Mouse (Mus musculus): ENCODE data around the gene Dnaaf1. TPM values are rescaled to one million over a fixed set of nuclear protein-coding genes. Genes with fewer than 3 reads are reported as not detected.

The Dnaaf1 gene
- polyA plus RNA-seq, 1 experiment from 2014 or later = 2.5 TPM

DNA sequence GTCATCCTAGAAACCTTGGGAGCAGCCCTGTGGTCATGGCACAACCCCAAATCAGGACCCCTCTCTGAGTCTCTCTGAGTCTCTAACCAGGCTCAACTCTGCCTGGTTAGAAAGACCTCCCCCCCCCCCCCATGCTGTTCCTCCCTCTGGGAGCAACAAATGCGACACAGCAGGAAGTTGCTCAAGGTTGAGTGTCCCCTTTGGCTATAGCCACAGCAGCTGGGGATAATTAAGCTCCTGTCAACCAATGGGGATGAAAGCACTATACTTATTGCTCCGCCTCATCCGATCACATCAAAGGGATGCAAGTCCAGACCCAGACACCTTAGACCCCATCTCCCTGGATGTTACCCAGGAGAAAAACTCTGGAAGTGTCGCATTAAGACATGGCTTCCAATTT, 47.5 kb downstream of the Dnaaf1 start:
- WGBS = 39% methylated on average over 3 of the region's 4 CpGs
- Histone ChIP-seq H3K9me3 (ENCODE audit: control insufficient read depth, low read length) (no peaks in the 10 kb centered on the region), H3K4me3 (ENCODE audit: low read depth, low read length) (no peak overlapping the region), H3K4me1 (ENCODE audit: control insufficient read depth, insufficient read depth, low read length) (no peaks in the 10 kb centered on the region), H3K4me2 (ENCODE audit: low read depth, low read length) (no peak overlapping the region), H3K36me3 (ENCODE audit: control insufficient read depth, insufficient read depth, low read length) (no peaks in the 10 kb centered on the region), H3K27ac (replicated peaks; ENCODE audit: low read depth, low read length) (no peak overlapping the region), H3K27me3 (replicated peaks; ENCODE audit: control insufficient read depth, insufficient read depth, low read length) (no peaks in the 10 kb centered on the region), H3K9ac (ENCODE audit: low read depth, low read length) (no peak overlapping the region)
- ATAC-seq (ENCODE audit: low read depth) = no peak
- no peak for DNase-seq (ENCODE audit: low spot score)

DNA sequence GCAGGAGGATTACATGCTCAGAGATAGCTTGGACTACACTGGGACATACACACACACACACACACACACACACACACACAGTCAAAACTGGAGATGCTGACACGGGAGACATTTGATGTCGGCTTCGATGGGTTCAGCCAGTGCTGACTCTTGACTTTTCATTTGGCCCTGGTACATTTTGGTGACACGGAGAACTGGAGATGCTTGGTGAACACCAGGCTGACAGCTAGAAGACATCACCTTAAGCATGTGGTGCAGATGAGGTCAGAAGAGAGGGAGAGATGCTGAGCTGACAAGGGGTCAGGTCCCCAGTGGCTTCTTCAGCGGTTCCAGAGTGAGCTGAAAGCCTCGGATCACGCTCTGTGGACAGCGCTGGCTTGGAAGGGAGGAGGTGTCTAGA, 48.0 kb downstream of the Dnaaf1 start:
- no peaks in the 10 kb centered on the region for H3K36me3 ChIP-seq (ENCODE audit: control insufficient read depth, insufficient read depth, low read length)
- H3K27ac ChIP-seq (replicated peaks; ENCODE audit: low read depth, low read length) = no peak overlapping the region
- H3K9me3 ChIP-seq (ENCODE audit: control insufficient read depth, low read length) = no peaks in the 10 kb centered on the region
- H3K9ac ChIP-seq (ENCODE audit: low read depth, low read length) = no peak overlapping the region
- 77% methylated on average over 8 of the region's 8 CpGs for WGBS
- no peaks in the 10 kb centered on the region for H3K27me3 ChIP-seq (replicated peaks; ENCODE audit: control insufficient read depth, insufficient read depth, low read length)
- no peak overlapping the region for H3K4me3 ChIP-seq (ENCODE audit: low read depth, low read length)
- no peak for ATAC-seq (ENCODE audit: low read depth)
- no peaks in the 10 kb centered on the region for H3K4me1 ChIP-seq (ENCODE audit: control insufficient read depth, insufficient read depth, low read length)
- DNase-seq (ENCODE audit: low spot score) = no peak
- H3K4me2 ChIP-seq (ENCODE audit: low read depth, low read length) = no peak overlapping the region

DNA sequence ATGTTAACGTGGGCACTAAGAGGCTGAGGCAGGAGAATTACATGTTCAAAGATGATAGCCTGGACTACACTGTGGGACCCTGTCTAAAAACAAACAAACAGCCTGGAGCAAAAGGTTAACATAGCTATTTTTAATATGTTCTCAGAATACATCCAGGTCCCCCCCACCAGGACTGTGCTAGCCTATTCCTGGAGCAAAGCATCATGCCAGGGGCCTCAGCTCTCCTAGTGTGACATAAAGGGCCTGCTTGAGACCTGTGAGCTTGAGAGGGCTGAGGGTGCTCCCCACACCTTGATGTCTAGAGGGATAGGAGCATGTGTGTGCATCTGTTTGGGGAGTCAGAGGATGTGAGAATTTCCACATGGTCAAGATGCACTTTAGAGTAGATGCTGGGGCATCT, 48.7 kb downstream of the Dnaaf1 start:
- Histone ChIP-seq H3K9ac (ENCODE audit: low read depth, low read length) (no peak overlapping the region), H3K27me3 (replicated peaks; ENCODE audit: control insufficient read depth, insufficient read depth, low read length) (no peaks in the 10 kb centered on the region), H3K4me3 (ENCODE audit: low read depth, low read length) (no peak overlapping the region), H3K4me2 (ENCODE audit: low read depth, low read length) (no peak overlapping the region), H3K4me1 (ENCODE audit: control insufficient read depth, insufficient read depth, low read length) (no peaks in the 10 kb centered on the region), H3K27ac (replicated peaks; ENCODE audit: low read depth, low read length) (no peak overlapping the region), H3K36me3 (ENCODE audit: control insufficient read depth, insufficient read depth, low read length) (no peaks in the 10 kb centered on the region), H3K9me3 (ENCODE audit: control insufficient read depth, low read length) (no peaks in the 10 kb centered on the region)
- ATAC-seq (ENCODE audit: low read depth) = no peak
- WGBS = 82% methylated on average over 1 of the region's 1 CpGs
- no peak for DNase-seq (ENCODE audit: low spot score)

DNA sequence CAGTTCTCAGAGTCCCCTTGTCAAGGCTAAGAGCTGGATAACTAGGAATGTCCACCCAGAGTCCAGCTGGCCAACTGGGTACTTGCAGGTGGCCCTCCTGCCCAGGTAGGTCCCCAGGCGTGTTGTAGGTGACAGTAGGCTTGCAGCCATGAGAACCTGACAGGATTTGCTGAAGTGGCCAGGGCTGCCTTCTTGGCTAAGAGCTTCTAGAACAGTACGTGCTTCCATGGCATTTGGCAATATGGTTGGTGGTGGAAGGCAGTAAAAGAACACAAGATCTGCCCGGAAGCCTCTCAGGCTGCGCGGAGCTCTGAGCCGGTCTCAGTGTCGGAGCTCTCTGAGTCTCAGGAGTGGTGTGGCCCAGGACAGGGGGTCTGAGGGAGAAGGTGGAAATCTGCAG, 49.9 kb downstream of the Dnaaf1 start:
- ATAC-seq (ENCODE audit: low read depth) = no peak
- Histone ChIP-seq H3K36me3 (ENCODE audit: control insufficient read depth, insufficient read depth, low read length) (no peaks in the 10 kb centered on the region), H3K27me3 (replicated peaks; ENCODE audit: control insufficient read depth, insufficient read depth, low read length) (no peaks in the 10 kb centered on the region), H3K4me1 (ENCODE audit: control insufficient read depth, insufficient read depth, low read length) (no peaks in the 10 kb centered on the region), H3K4me3 (ENCODE audit: low read depth, low read length) (no peak overlapping the region), H3K27ac (replicated peaks; ENCODE audit: low read depth, low read length) (no peak overlapping the region), H3K9me3 (ENCODE audit: control insufficient read depth, low read length) (no peaks in the 10 kb centered on the region), H3K9ac (ENCODE audit: low read depth, low read length) (no peak overlapping the region), H3K4me2 (ENCODE audit: low read depth, low read length) (no peak overlapping the region)
- DNase-seq (ENCODE audit: low spot score) = no peak
- WGBS = 91% methylated on average over 7 of the region's 7 CpGs

DNA sequence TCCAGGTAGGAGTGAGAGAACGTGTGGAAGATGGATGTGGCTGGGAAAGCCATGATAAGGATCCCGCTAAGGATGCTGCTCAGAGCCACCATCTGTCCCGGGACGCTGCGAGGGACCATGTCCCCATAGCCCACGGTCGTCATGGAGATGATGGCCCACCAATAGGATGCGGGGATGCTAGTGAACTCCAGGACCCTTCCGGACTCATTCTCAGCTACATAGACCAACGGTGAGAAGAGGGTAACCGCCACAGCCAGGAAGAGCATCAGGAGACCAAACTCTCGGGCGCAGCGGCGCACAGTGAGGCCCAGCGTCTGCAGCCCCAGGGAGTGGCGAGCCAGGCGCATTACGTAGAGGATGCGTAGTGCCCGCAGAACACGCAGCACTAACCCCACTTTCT, 50.8 kb downstream of the Dnaaf1 start:
- H3K4me3 ChIP-seq (ENCODE audit: low read depth, low read length) = no peak overlapping the region
- DNase-seq (ENCODE audit: low spot score) = no peak
- no peak overlapping the region for H3K4me2 ChIP-seq (ENCODE audit: low read depth, low read length)
- H3K9me3 ChIP-seq (ENCODE audit: control insufficient read depth, low read length) = no peaks in the 10 kb centered on the region
- no peak for ATAC-seq (ENCODE audit: low read depth)
- H3K9ac ChIP-seq (ENCODE audit: low read depth, low read length) = no peak overlapping the region
- no peaks in the 10 kb centered on the region for H3K36me3 ChIP-seq (ENCODE audit: control insufficient read depth, insufficient read depth, low read length)
- H3K27me3 ChIP-seq (replicated peaks; ENCODE audit: control insufficient read depth, insufficient read depth, low read length) = no peaks in the 10 kb centered on the region
- 85% methylated on average over 21 of the region's 22 CpGs for WGBS
- H3K27ac ChIP-seq (replicated peaks; ENCODE audit: low read depth, low read length) = no peak overlapping the region
- H3K4me1 ChIP-seq (ENCODE audit: control insufficient read depth, insufficient read depth, low read length) = no peaks in the 10 kb centered on the region

DNA sequence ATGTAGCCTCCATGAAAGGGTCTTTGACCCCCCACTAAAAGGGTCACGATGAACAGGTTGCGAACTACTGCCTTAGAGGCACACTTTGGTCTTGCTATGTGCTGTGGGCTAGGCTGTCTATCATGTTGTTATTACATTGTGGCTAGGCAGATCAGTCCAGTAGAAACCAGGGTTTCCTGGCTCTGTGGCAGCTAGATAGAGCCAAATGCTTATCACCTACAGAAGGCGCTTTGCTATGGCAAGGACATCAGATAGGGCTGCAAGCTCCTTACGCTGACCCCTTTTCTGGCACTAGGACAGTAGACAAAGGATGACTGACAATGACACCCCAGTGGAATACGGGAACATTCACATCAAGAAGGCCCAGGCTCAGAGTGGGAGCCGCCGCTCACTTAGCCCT, 52.2 kb downstream of the Dnaaf1 start:
- no peak for DNase-seq (ENCODE audit: low spot score)
- Histone ChIP-seq H3K4me1 (ENCODE audit: control insufficient read depth, insufficient read depth, low read length) (no peaks in the 10 kb centered on the region), H3K36me3 (ENCODE audit: control insufficient read depth, insufficient read depth, low read length) (no peaks in the 10 kb centered on the region), H3K9ac (ENCODE audit: low read depth, low read length) (no peak overlapping the region), H3K27ac (replicated peaks; ENCODE audit: low read depth, low read length) (no peak overlapping the region), H3K27me3 (replicated peaks; ENCODE audit: control insufficient read depth, insufficient read depth, low read length) (no peaks in the 10 kb centered on the region), H3K4me2 (ENCODE audit: low read depth, low read length) (no peak overlapping the region), H3K4me3 (ENCODE audit: low read depth, low read length) (no peak overlapping the region), H3K9me3 (ENCODE audit: control insufficient read depth, low read length) (no peaks in the 10 kb centered on the region)
- no peak for ATAC-seq (ENCODE audit: low read depth)
- WGBS = 85% methylated on average over 7 of the region's 7 CpGs

DNA sequence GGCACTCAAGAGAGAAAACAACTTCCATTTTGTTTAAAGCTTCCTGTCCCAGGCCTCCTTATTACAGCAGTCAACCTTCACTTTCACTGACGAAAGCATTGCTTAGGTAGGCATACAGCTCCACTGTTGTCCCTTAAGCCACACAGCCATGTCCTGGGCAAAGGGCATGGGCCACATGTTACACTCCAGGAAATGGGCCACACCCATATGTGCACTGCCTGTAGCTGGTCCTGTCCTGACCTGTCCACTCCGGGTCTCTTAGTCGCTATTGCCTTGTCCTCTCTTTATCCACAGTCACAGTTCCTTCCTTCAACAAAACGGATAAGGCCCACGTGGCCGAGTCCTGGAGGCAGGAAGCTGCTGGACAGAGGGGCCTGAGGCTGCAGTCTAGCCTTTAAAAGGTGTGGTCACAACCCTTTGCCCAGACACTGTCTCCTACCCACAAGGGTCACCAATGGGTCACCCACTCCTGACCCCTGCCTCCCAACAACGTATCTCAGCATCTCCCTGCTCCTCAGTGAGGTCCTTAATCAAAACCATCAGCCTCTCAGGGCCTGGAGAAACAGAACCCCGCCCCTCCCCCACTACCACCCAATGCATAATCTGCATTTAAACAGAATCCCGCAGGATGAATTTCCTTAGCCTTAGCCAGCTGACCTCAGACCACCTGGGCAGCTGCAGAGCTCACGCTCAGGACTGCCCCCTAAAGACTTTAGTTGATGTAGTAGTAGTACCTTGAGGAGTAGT, 52.8 kb downstream of the Dnaaf1 start:
- no peaks in the 10 kb centered on the region for H3K4me1 ChIP-seq (ENCODE audit: control insufficient read depth, insufficient read depth, low read length)
- H3K4me3 ChIP-seq (ENCODE audit: low read depth, low read length) = no peak overlapping the region
- 0 out of 2 replicates have a peak, but pooled peaks cover 5% of the 10 kb centered on the region for H3K27me3 ChIP-seq (replicated peaks; ENCODE audit: control insufficient read depth, insufficient read depth, low read length)
- H3K27ac ChIP-seq (replicated peaks; ENCODE audit: low read depth, low read length) = no peak overlapping the region
- no peaks in the 10 kb centered on the region for H3K9me3 ChIP-seq (ENCODE audit: control insufficient read depth, low read length)
- no peak for ATAC-seq (ENCODE audit: low read depth)
- WGBS = 28% methylated on average over 10 of the region's 10 CpGs
- no peak overlapping the region for H3K9ac ChIP-seq (ENCODE audit: low read depth, low read length)
- no peaks in the 10 kb centered on the region for H3K36me3 ChIP-seq (ENCODE audit: control insufficient read depth, insufficient read depth, low read length)
- no peak overlapping the region for H3K4me2 ChIP-seq (ENCODE audit: low read depth, low read length)
- no peak for DNase-seq (ENCODE audit: low spot score)

DNA sequence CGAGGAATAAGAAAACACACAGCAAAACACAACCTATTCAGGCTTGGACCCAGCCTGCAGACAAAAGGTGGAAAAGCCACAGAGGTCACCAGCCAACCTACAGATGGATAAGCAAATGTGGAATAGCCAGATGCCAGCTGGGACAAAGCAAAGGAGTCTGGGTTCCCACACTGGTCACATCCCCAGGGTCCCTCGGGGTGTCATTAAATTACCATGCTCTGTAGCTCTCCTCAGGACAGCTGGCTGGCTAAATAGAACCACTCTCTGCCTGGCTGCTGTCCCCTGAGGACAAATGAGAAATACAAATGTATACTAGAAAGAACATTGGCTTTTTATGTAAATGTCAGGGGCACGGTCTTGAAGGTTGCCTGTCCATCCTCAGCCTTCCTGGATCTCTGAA, 55.8 kb downstream of the Dnaaf1 start:
- DNase-seq (ENCODE audit: low spot score) = peak; percentile 40

DNA sequence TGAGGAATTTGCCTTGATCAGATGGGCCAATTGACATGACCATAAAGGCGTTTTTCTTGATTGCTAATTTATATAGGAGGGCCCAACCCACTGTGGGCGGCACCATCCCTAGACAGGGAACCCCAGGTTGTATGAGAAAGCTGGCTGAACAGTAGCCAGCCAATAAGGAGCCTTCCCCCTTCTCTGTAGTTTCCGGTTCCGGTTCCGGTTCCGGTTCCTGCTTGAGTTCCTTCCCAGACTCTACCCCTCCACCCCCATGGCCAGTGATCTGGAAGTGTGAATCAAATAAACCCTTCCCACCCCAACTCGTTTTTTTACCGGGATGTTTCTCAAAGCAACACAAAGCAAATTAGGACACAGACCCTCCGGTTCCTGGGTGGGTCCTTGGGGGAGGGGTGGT, 57.2 kb downstream of the Dnaaf1 start:
- Histone ChIP-seq H3K27ac (replicated peaks; ENCODE audit: low read depth, low read length) (no peak overlapping the region), H3K9ac (ENCODE audit: low read depth, low read length) (no peak overlapping the region), H3K36me3 (ENCODE audit: control insufficient read depth, insufficient read depth, low read length) (no peaks in the 10 kb centered on the region), H3K4me3 (ENCODE audit: low read depth, low read length) (no peak overlapping the region), H3K4me2 (ENCODE audit: low read depth, low read length) (no peak overlapping the region), H3K9me3 (ENCODE audit: control insufficient read depth, low read length) (no peaks in the 10 kb centered on the region), H3K27me3 (replicated peaks; ENCODE audit: control insufficient read depth, insufficient read depth, low read length) (peaks cover 11% of the 10 kb centered on the region; the same call in 1 of the 2 replicates), H3K4me1 (ENCODE audit: control insufficient read depth, insufficient read depth, low read length) (peaks cover 7% of the 10 kb centered on the region; the same call in 1 of the 2 replicates)
- no peak for DNase-seq (ENCODE audit: low spot score)
- ATAC-seq (ENCODE audit: low read depth) = no peak
- WGBS = 83% methylated on average over 9 of the region's 9 CpGs

More for the DNA sequence above, 55.8 kb downstream of the Dnaaf1 start:
- Histone ChIP-seq H3K9ac (ENCODE audit: low read depth, low read length) (no peak overlapping the region), H3K36me3 (ENCODE audit: control insufficient read depth, insufficient read depth, low read length) (no peaks in the 10 kb centered on the region), H3K27me3 (replicated peaks; ENCODE audit: control insufficient read depth, insufficient read depth, low read length) (peaks cover 11% of the 10 kb centered on the region; the same call in 1 of the 2 replicates), H3K4me2 (ENCODE audit: low read depth, low read length) (no peak overlapping the region), H3K9me3 (ENCODE audit: control insufficient read depth, low read length) (no peaks in the 10 kb centered on the region), H3K4me1 (ENCODE audit: control insufficient read depth, insufficient read depth, low read length) (peaks cover 7% of the 10 kb centered on the region; the same call in 1 of the 2 replicates), H3K27ac (replicated peaks; ENCODE audit: low read depth, low read length) (no peak overlapping the region), H3K4me3 (ENCODE audit: low read depth, low read length) (no peak overlapping the region)
- no peak; the same call in 1 of the 2 replicates for ATAC-seq (ENCODE audit: low read depth)
- WGBS = 33% methylated on average over 3 of the region's 3 CpGs

All from embryonic facial prominence, embryonic 14.5 days (tissue).